Mouse (Mus musculus) intestine, embryonic 14.5 days (tissue): ENCODE measurements around the gene Mrpl48. TPM values are rescaled to one million over a fixed set of nuclear protein-coding genes. Genes with fewer than 3 reads are reported as not detected.

ENCODE experiments used
- polyA plus RNA-seq: library from polyadenylated mRNA; unstranded; fragments of >200 nt; fragmentation: Nextera tagmentation; extraction: Ambion mirVana; gene quantifications from 2 replicates; pipeline ENCODE4 v1.2.1, GENCODE M21; 2014

Mrpl48 gene
- polyA plus RNA-seq, 1 experiment from 2014 or later: 89.4 TPM

Other genes with a start within 250 kb of the Mrpl48 start
- gene C2cd3, start 236.1 kb downstream of the Mrpl48 start, polyA plus RNA-seq: 23.6 and 25.4 TPM in 2 replicates
- 55.0 and 55.9 TPM in 2 replicates for gene Ppme1, start 236.0 kb downstream of the Mrpl48 start, polyA plus RNA-seq
- gene Ucp3, start 135.3 kb downstream of the Mrpl48 start, polyA plus RNA-seq: not detected in 2 replicates
- 157 and 179 TPM in 2 replicates for gene Ucp2, start 115.0 kb downstream of the Mrpl48 start, polyA plus RNA-seq
- gene Dnajb13, start 93.3 kb downstream of the Mrpl48 start, polyA plus RNA-seq: 0.24 and 0.26 TPM in 2 replicates
- 33.8 and 36.9 TPM in 2 replicates for gene Coa4, start 71.2 kb downstream of the Mrpl48 start, polyA plus RNA-seq
- 118 and 121 TPM in 2 replicates for gene Rab6a, start 891 bp downstream of the Mrpl48 start, polyA plus RNA-seq
- gene Plekhb1, start 54.1 kb upstream of the Mrpl48 start, polyA plus RNA-seq: 16.2 and 19.1 TPM in 2 replicates
- 42.9 and 46.1 TPM in 2 replicates for gene Fam168a, start 98.3 kb upstream of the Mrpl48 start, polyA plus RNA-seq